Mouse (Mus musculus) CD4-positive naive resting alpha-beta T cell, adult 57 days (primary cell): Measurements from ENCODE around the gene Crygb. TPM values are rescaled to one million over a fixed set of nuclear protein-coding genes. Genes with fewer than 3 reads are reported as not detected.

Experiments used
- total RNA-seq: library from RNA; stranded (reverse); gene quantifications from one replicate; pipeline ENCODE4 v1.2.4, GENCODE M21; 2023

The Crygb gene
- total RNA-seq = not detected

GRCm38 (mm10) chr1:65082188-65082587 is at the start of gene Crygb:
Gene Crygb (minus strand): TSS chr1:65082288.

GRCm38 (mm10) chr1:65122574-65123372 is 40.7 kb upstream of the Crygb start, which contains the start of gene D630023F18Rik:
Gene D630023F18Rik (minus strand): TSS chr1:65123214.

GRCm38 (mm10) chr1:65119438-65119837 is 37.4 kb upstream of the Crygb start, which contains the start of gene Gm28845:
Gene Gm28845 (minus strand): TSS chr1:65119558.

GRCm38 (mm10) chr1:65103273-65103672 is 21.2 kb upstream of the Crygb start, which contains the start of gene Cryga:
Gene Cryga (minus strand): TSS chr1:65103373.

GRCm38 (mm10) chr1:65073589-65073988 is 8.5 kb downstream of the Crygb start, which contains the start of gene Crygc:
Gene Crygc (minus strand): TSS chr1:65073689.

DNA sequence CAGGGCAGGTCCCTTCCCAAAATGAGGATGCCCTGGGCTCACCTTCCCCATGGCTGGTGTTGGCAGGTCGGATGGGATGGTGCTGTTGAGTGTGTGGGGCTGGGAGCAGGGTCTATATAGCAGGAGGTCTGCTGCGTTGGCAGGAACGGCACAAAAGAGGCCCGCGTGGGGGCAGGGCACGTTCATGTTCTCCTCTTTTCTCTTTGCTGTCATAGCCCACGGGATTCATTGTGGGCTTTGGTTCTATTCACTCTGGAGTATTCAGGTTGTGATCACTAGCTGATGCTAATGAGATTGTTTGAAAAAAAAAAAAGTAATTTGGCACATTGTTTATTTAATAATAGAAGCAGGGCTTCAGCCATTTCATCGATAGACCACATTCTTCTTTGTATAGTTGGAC is 18.7 kb downstream of the Crygb start, which contains the start of gene Crygd:
Gene Crygd, minus strand, starts transcription at position 101 of the 400 bp plus-strand sequence.

GRCm38 (mm10) chr1:65050952-65051351 is 31.1 kb downstream of the Crygb start, which contains the start of gene Cryge:
Gene Cryge (minus strand): TSS chr1:65051149.

GRCm38 (mm10) chr1:65032641-65033040 is 49.4 kb downstream of the Crygb start, which contains the start of gene Akr1cl:
Gene Akr1cl (minus strand): TSS chr1:65032759.

Other genes with a start within 250 kb of the Crygb start
- 13.9 TPM for gene Plekhm3, start 125.5 kb downstream of the Crygb start, total RNA-seq
- gene Akr1cl, start 49.5 kb downstream of the Crygb start, total RNA-seq = not detected
- not detected for gene Cryge, start 31.1 kb downstream of the Crygb start, total RNA-seq
- not detected for gene Crygd, start 18.8 kb downstream of the Crygb start, total RNA-seq
- not detected for gene Crygc, start 8.6 kb downstream of the Crygb start, total RNA-seq
- gene Cryga, start 21.1 kb upstream of the Crygb start, total RNA-seq = not detected
- gene Gm28845, start 37.3 kb upstream of the Crygb start, total RNA-seq = not detected
- gene D630023F18Rik, start 40.9 kb upstream of the Crygb start, total RNA-seq = not detected
- 5.7 TPM for gene Idh1, start 104.2 kb upstream of the Crygb start, total RNA-seq
- gene Pikfyve, start 104.4 kb upstream of the Crygb start, total RNA-seq = 44.4 TPM
- not detected for gene Pth2r, start 199.8 kb upstream of the Crygb start, total RNA-seq